Mouse (Mus musculus) midbrain, embryonic 16.5 days (tissue): ENCODE measurements around the gene Ppp1r12b. TPM values are rescaled to one million over a fixed set of nuclear protein-coding genes. Genes with fewer than 3 reads are reported as not detected.

Source experiments
- ATAC-seq: fragments of 200-750 bp; cut with Nextera tagmentation; 2 replicates; pipeline ENCODE4 v1.8.0; 2017; ENCODE audit warnings: moderate TSS enrichment
- H3K27ac ChIP-seq: fragments of 300-500 bp; sonication (generic); 2 replicates; pipeline ENCODE4 v1.5.1; 2014; ENCODE audit warnings: mild to moderate bottlenecking, low read length, mixed read lengths
- H3K27me3 ChIP-seq: fragments of 300-500 bp; sonication (generic); 2 replicates; pipeline ENCODE4 v1.6.1; 2014; ENCODE audit warnings: low read depth, low read length, mixed read lengths; ENCODE audit not compliant: control insufficient read depth, insufficient read depth
- H3K36me3 ChIP-seq: fragments of 300-500 bp; sonication (generic); 2 replicates; pipeline ENCODE4 v1.6.1; 2014; ENCODE audit warnings: mild to moderate bottlenecking, low read length, moderate library complexity, mixed read lengths; ENCODE audit not compliant: control insufficient read depth, insufficient read depth
- H3K4me1 ChIP-seq: fragments of 300-500 bp; sonication (generic); 2 replicates; pipeline ENCODE4 v1.6.1; 2014; ENCODE audit warnings: mild to moderate bottlenecking, low read length, mixed read lengths; ENCODE audit not compliant: control insufficient read depth, insufficient read depth
- H3K4me2 ChIP-seq: fragments of 300-500 bp; sonication (generic); 2 replicates; pipeline ENCODE4 v1.6.1; 2014; ENCODE audit warnings: mild to moderate bottlenecking, low read length, mixed read lengths
- H3K4me3 ChIP-seq: fragments of 300-500 bp; sonication (generic); 2 replicates; pipeline ENCODE4 v1.5.1; 2014; ENCODE audit warnings: low read depth, mild to moderate bottlenecking, low read length, moderate library complexity, mixed read lengths
- H3K9ac ChIP-seq: fragments of 300-500 bp; sonication (generic); 2 replicates; pipeline ENCODE4 v1.6.1; 2014; ENCODE audit warnings: low read depth, low read length, mixed read lengths
- H3K9me3 ChIP-seq: fragments of 300-500 bp; sonication (generic); replicated peaks from 2 replicates; pipeline ENCODE4 v1.6.1; 2014; ENCODE audit warnings: mild to moderate bottlenecking, low read length, mixed read lengths; ENCODE audit not compliant: control insufficient read depth, poor library complexity, severe bottlenecking
- WGBS: fragments of 180-500 bp; shearing (Covaris S2); extraction: QIAGEN DNeasy Blood & Tissue Kit; methylation state at CpG from one replicate; pipeline ENCODE4 v1.1.7; 2014; 5-methylcytosine and 5-hydroxymethylcytosine counted together
- polyA plus RNA-seq: library from polyadenylated mRNA; unstranded; fragments of >200 nt; fragmentation: Nextera tagmentation; extraction: Ambion mirVana; gene quantifications from 2 replicates; pipeline ENCODE4 v1.2.1, GENCODE M21; 2015

Gene Ppp1r12b
- polyA plus RNA-seq, 1 experiment from 2014 or later = 13.6 TPM

- 84% methylated on average over 5 of the region's 5 CpGs for WGBS
- ATAC-seq = no peak
These were observed 203.3 kb downstream of the Ppp1r12b start for GRCm38 (mm10) chr1:134752447-134752846.

GRCm38 (mm10) chr1:134749889-134750288 is 205.9 kb downstream of the Ppp1r12b start:
- no peak overlapping the region for H3K4me2 ChIP-seq
- no peaks in the 10 kb centered on the region for H3K36me3 ChIP-seq
- H3K27me3 ChIP-seq = no peaks in the 10 kb centered on the region
- no peaks in the 10 kb centered on the region for H3K4me1 ChIP-seq
- WGBS = 86% methylated on average over 7 of the region's 7 CpGs
- no peak overlapping the region for H3K4me3 ChIP-seq
- no peak for ATAC-seq
- H3K9ac ChIP-seq = no peak overlapping the region
- no peak overlapping the region for H3K27ac ChIP-seq
- H3K9me3 ChIP-seq = no peaks in the 10 kb centered on the region

More at GRCm38 (mm10) chr1:134752447-134752846, 203.3 kb downstream of the Ppp1r12b start:
- Histone ChIP-seq H3K36me3 (no peaks in the 10 kb centered on the region), H3K4me2 (no peak overlapping the region), H3K27ac (no peak overlapping the region), H3K9me3 (no peaks in the 10 kb centered on the region), H3K9ac (no peak overlapping the region), H3K27me3 (no peaks in the 10 kb centered on the region), H3K4me3 (no peak overlapping the region), H3K4me1 (0 out of 2 replicates have a peak, but pooled peaks cover 2% of the 10 kb centered on the region)

GRCm38 (mm10) chr1:134747236-134748174 is 208.2 kb downstream of the Ppp1r12b start:
- H3K27ac ChIP-seq = no peak overlapping the region
- H3K4me3 ChIP-seq = no peak overlapping the region
- H3K9ac ChIP-seq = no peak overlapping the region
- ATAC-seq = no peak
- no peaks in the 10 kb centered on the region for H3K36me3 ChIP-seq
- H3K9me3 ChIP-seq = no peaks in the 10 kb centered on the region
- no peaks in the 10 kb centered on the region for H3K4me1 ChIP-seq
- no peaks in the 10 kb centered on the region for H3K27me3 ChIP-seq
- 20% methylated on average over 23 of the region's 23 CpGs for WGBS
- H3K4me2 ChIP-seq = no peak overlapping the region

- H3K4me2 ChIP-seq = no peak overlapping the region
- H3K9me3 ChIP-seq = no peaks in the 10 kb centered on the region
- no peak overlapping the region for H3K27ac ChIP-seq
- no peaks in the 10 kb centered on the region for H3K4me1 ChIP-seq
- no peak overlapping the region for H3K9ac ChIP-seq
- no peaks in the 10 kb centered on the region for H3K36me3 ChIP-seq
- WGBS = 66% methylated on average over 4 of the region's 6 CpGs
- no peaks in the 10 kb centered on the region for H3K27me3 ChIP-seq
- no peak for ATAC-seq
- no peak overlapping the region for H3K4me3 ChIP-seq
These were observed 210.1 kb downstream of the Ppp1r12b start for GRCm38 (mm10) chr1:134745648-134746047.

- Histone ChIP-seq H3K4me2 (no peak overlapping the region), H3K9ac (no peak overlapping the region), H3K9me3 (no peaks in the 10 kb centered on the region), H3K27ac (no peak overlapping the region), H3K27me3 (no peaks in the 10 kb centered on the region), H3K4me3 (no peak overlapping the region), H3K4me1 (no peaks in the 10 kb centered on the region), H3K36me3 (no peaks in the 10 kb centered on the region)
- 76% methylated on average over 7 of the region's 7 CpGs for WGBS
- ATAC-seq = no peak
These were observed 213.6 kb downstream of the Ppp1r12b start for GRCm38 (mm10) chr1:134741946-134742661.

GRCm38 (mm10) chr1:134741433-134741832 is 214.3 kb downstream of the Ppp1r12b start:
- Histone ChIP-seq H3K27ac (no peak overlapping the region), H3K4me1 (no peaks in the 10 kb centered on the region), H3K36me3 (no peaks in the 10 kb centered on the region), H3K4me2 (no peak overlapping the region), H3K27me3 (no peaks in the 10 kb centered on the region), H3K4me3 (no peak overlapping the region), H3K9me3 (no peaks in the 10 kb centered on the region), H3K9ac (no peak overlapping the region)
- ATAC-seq = no peak
- 77% methylated on average over 5 of the region's 6 CpGs for WGBS

GRCm38 (mm10) chr1:134737463-134737862 is 218.3 kb downstream of the Ppp1r12b start:
- ATAC-seq = no peak
- WGBS = 73% methylated on average over 9 of the region's 9 CpGs
- Histone ChIP-seq H3K4me3 (no peak overlapping the region), H3K4me1 (no peaks in the 10 kb centered on the region), H3K4me2 (no peak overlapping the region), H3K9me3 (no peaks in the 10 kb centered on the region), H3K27me3 (no peaks in the 10 kb centered on the region), H3K9ac (no peak overlapping the region), H3K36me3 (no peaks in the 10 kb centered on the region), H3K27ac (no peak overlapping the region)

GRCm38 (mm10) chr1:134733659-134734058 is 222.1 kb downstream of the Ppp1r12b start:
- Histone ChIP-seq H3K9me3 (no peaks in the 10 kb centered on the region), H3K27me3 (no peaks in the 10 kb centered on the region), H3K4me1 (no peaks in the 10 kb centered on the region), H3K9ac (no peak overlapping the region), H3K4me2 (no peak overlapping the region), H3K4me3 (no peak overlapping the region), H3K36me3 (no peaks in the 10 kb centered on the region), H3K27ac (no peak overlapping the region)
- WGBS = 87% methylated on average over 5 of the region's 5 CpGs
- ATAC-seq = no peak

- no peaks in the 10 kb centered on the region for H3K27me3 ChIP-seq
- H3K27ac ChIP-seq = no peak overlapping the region
- ATAC-seq = no peak
- WGBS = 82% methylated on average over 8 of the region's 8 CpGs
- no peaks in the 10 kb centered on the region for H3K9me3 ChIP-seq
- H3K4me1 ChIP-seq = no peaks in the 10 kb centered on the region
- H3K9ac ChIP-seq = no peak overlapping the region
- H3K4me3 ChIP-seq = no peak overlapping the region
- no peaks in the 10 kb centered on the region for H3K36me3 ChIP-seq
- no peak overlapping the region for H3K4me2 ChIP-seq
These were observed 228.5 kb downstream of the Ppp1r12b start for GRCm38 (mm10) chr1:134727256-134727655.
